Mouse (Mus musculus) gastrocnemius, postnatal 4 days (tissue): ENCODE measurements around the gene Creg1. TPM values are rescaled to one million over a fixed set of nuclear protein-coding genes. Genes with fewer than 3 reads are reported as not detected.

ENCODE experiments used
- DNase-seq, 2 experiments: peaks; one replicate each; pipeline ENCODE4 v3.0.0; 2021 to 2022; ENCODE audit warnings: low spot score in 2 of 2, mixed read lengths in 2 of 2
- total RNA-seq, 2 experiments: library from RNA; stranded (reverse); gene quantifications; 2 replicates each; pipeline ENCODE4 v1.2.3; 2021

Creg1 gene
- total RNA-seq, 2 experiments from 2014 or later, result 27.5 to 28.3 TPM

- no peak for DNase-seq
Observed at GRCm38 (mm10) chr1:165781426-165781825, 17.9 kb downstream of the Creg1 start.

GRCm38 (mm10) chr1:165781911-165782310 lies 18.4 kb downstream of the Creg1 start:
- no peak for DNase-seq

- DNase-seq, result no peak
Observed at GRCm38 (mm10) chr1:165786296-165786695, 22.8 kb downstream of the Creg1 start.

- DNase-seq, result no peak
Observed at GRCm38 (mm10) chr1:165788511-165788910, 25.0 kb downstream of the Creg1 start, which contains the start of gene Cd247. Cd247 (plus strand) TSS chr1:165788681.

- no peak for DNase-seq
Observed at GRCm38 (mm10) chr1:165789066-165789660, 25.6 kb downstream of the Creg1 start.

GRCm38 (mm10) chr1:165789963-165790362 lies 26.4 kb downstream of the Creg1 start:
- no peak for DNase-seq

GRCm38 (mm10) chr1:165790461-165791210 lies 27.1 kb downstream of the Creg1 start:
- no peak for DNase-seq

- DNase-seq, result no peak
Observed at GRCm38 (mm10) chr1:165791411-165791810, 27.9 kb downstream of the Creg1 start.

GRCm38 (mm10) chr1:165801709-165802310 lies 38.3 kb downstream of the Creg1 start:
- DNase-seq, result no peak

- DNase-seq, result no peak
Observed at GRCm38 (mm10) chr1:165803107-165803506, 39.6 kb downstream of the Creg1 start.

- DNase-seq, result no peak
Observed at GRCm38 (mm10) chr1:165804133-165804532, 40.6 kb downstream of the Creg1 start.

- DNase-seq, result no peak
Observed at GRCm38 (mm10) chr1:165810633-165811032, 47.1 kb downstream of the Creg1 start.

GRCm38 (mm10) chr1:165811170-165811569 lies 47.6 kb downstream of the Creg1 start:
- DNase-seq, result no peak

- no peak for DNase-seq
Observed at GRCm38 (mm10) chr1:165812775-165813174, 49.2 kb downstream of the Creg1 start.

GRCm38 (mm10) chr1:165814116-165814515 lies 50.6 kb downstream of the Creg1 start:
- DNase-seq, result no peak

GRCm38 (mm10) chr1:165814521-165815278 lies 51.2 kb downstream of the Creg1 start:
- DNase-seq, result no peak

- no peak for DNase-seq
Observed at GRCm38 (mm10) chr1:165816391-165816790, 52.8 kb downstream of the Creg1 start.

- no peak for DNase-seq
Observed at GRCm38 (mm10) chr1:165817264-165817663, 53.7 kb downstream of the Creg1 start.

- DNase-seq, result no peak
Observed at GRCm38 (mm10) chr1:165818145-165818860, 54.8 kb downstream of the Creg1 start.

- DNase-seq, result no peak
Observed at GRCm38 (mm10) chr1:165819147-165819546, 55.6 kb downstream of the Creg1 start.

- no peak for DNase-seq
Observed at GRCm38 (mm10) chr1:165822031-165822430, 58.5 kb downstream of the Creg1 start.
